Mouse (Mus musculus) hindbrain, embryonic 14.5 days (tissue): Measurements from ENCODE around the gene Galnt18. TPM values are rescaled to one million over a fixed set of nuclear protein-coding genes. Genes with fewer than 3 reads are reported as not detected.

Experiments used
- ATAC-seq: fragments of 200-750 bp; cut with Nextera tagmentation; 2 replicates; pipeline ENCODE4 v1.8.0; 2017; ENCODE audit warnings: moderate number of reproducible peaks, mild to moderate bottlenecking, moderate TSS enrichment, moderate library complexity; ENCODE audit not compliant: low FRiP score
- DNase-seq: peaks from one replicate; pipeline ENCODE4 v3.0.0-alpha.2; 2015; ENCODE audit warnings: low spot score
- H3K27ac ChIP-seq: fragments of 300-500 bp; sonication (generic); 2 replicates; pipeline ENCODE4 v1.5.1; 2014; ENCODE audit warnings: mild to moderate bottlenecking, moderate library complexity
- H3K27me3 ChIP-seq: fragments of 300-500 bp; sonication (generic); 2 replicates; pipeline ENCODE4 v1.6.1; 2014; ENCODE audit warnings: mild to moderate bottlenecking, low read length, mixed read lengths; ENCODE audit not compliant: control insufficient read depth, insufficient read depth
- H3K36me3 ChIP-seq: fragments of 300-500 bp; sonication (generic); replicated peaks from 2 replicates; pipeline ENCODE4 v1.6.1; 2014; ENCODE audit not compliant: control insufficient read depth, insufficient read depth
- H3K4me1 ChIP-seq: fragments of 300-500 bp; sonication (generic); replicated peaks from 2 replicates; pipeline ENCODE4 v1.6.1; 2014; ENCODE audit warnings: antibody characterized with exemption, low read length, mixed read lengths; ENCODE audit not compliant: control insufficient read depth, insufficient read depth
- H3K4me2 ChIP-seq: fragments of 300-500 bp; sonication (generic); replicated peaks from 2 replicates; pipeline ENCODE4 v1.6.1; 2014; ENCODE audit warnings: mild to moderate bottlenecking, moderate library complexity
- H3K4me3 ChIP-seq: fragments of 300-500 bp; sonication (generic); replicated peaks from 2 replicates; pipeline ENCODE4 v1.5.1; 2014; ENCODE audit warnings: mild to moderate bottlenecking, low read length
- H3K9ac ChIP-seq: fragments of 300-500 bp; sonication (generic); 2 replicates; pipeline ENCODE4 v1.6.1; 2014
- H3K9me3 ChIP-seq: fragments of 300-500 bp; sonication (generic); 2 replicates; pipeline ENCODE4 v1.6.1; 2016; ENCODE audit warnings: low read length; ENCODE audit not compliant: control insufficient read depth
- WGBS: fragments of 180-500 bp; shearing (Covaris S2); extraction: QIAGEN DNeasy Blood & Tissue Kit; methylation state at CpG from one replicate; pipeline ENCODE4 v1.1.7; 2014; 5-methylcytosine and 5-hydroxymethylcytosine counted together
- polyA plus RNA-seq: library from polyadenylated mRNA; unstranded; fragments of >200 nt; fragmentation: Nextera tagmentation; extraction: Ambion mirVana; gene quantifications from 2 replicates; pipeline ENCODE4 v1.2.1, GENCODE M21; 2014

Gene Galnt18
- polyA plus RNA-seq, 1 experiment from 2014 or later = 10.9 TPM

DNA sequence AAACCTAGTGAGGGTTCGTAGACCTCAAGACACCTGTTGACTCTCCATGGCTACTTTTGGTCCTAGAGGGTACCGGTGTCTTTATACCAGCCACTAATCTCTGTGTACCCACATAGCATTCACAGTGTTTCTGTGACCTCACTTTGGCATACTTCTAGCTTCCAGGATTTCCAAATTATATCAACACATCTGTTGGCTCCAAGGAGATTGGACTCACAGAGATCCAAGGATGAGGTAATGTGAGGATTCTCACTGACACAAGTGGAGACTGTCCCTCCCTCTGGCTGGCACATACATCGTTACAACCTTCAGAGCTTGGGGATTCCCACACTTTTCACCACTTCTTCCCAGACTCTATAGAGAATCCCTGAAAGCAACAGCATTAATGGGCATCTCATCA lies 173.7 kb downstream of the Galnt18 start:
- Histone ChIP-seq H3K27me3 (no peaks in the 10 kb centered on the region), H3K4me3 (no peak overlapping the region), H3K27ac (no peak overlapping the region), H3K4me2 (no peak overlapping the region), H3K9me3 (no peaks in the 10 kb centered on the region), H3K9ac (no peak overlapping the region), H3K36me3 (no peaks in the 10 kb centered on the region), H3K4me1 (no peaks in the 10 kb centered on the region; the same call in 1 of the 2 replicates)
- 88% methylated on average over 3 of the region's 3 CpGs for WGBS
- DNase-seq = no peak
- ATAC-seq = no peak

GRCm38 (mm10) chr7:111605663-111606062 lies 174.1 kb downstream of the Galnt18 start:
- Histone ChIP-seq H3K4me3 (no peak overlapping the region), H3K27me3 (no peaks in the 10 kb centered on the region), H3K36me3 (no peaks in the 10 kb centered on the region), H3K9me3 (no peaks in the 10 kb centered on the region), H3K27ac (no peak overlapping the region), H3K9ac (no peak overlapping the region), H3K4me1 (no peaks in the 10 kb centered on the region; the same call in 1 of the 2 replicates), H3K4me2 (no peak overlapping the region)
- no peak for DNase-seq
- no peak for ATAC-seq

GRCm38 (mm10) chr7:111604578-111605208 lies 175.1 kb downstream of the Galnt18 start:
- Histone ChIP-seq H3K4me3 (no peak overlapping the region), H3K27ac (no peak overlapping the region), H3K27me3 (no peaks in the 10 kb centered on the region), H3K36me3 (no peaks in the 10 kb centered on the region), H3K9me3 (no peaks in the 10 kb centered on the region), H3K9ac (no peak overlapping the region), H3K4me1 (no peaks in the 10 kb centered on the region; the same call in 1 of the 2 replicates), H3K4me2 (no peak overlapping the region)
- ATAC-seq = no peak
- WGBS = 94% methylated on average over 2 of the region's 2 CpGs
- DNase-seq = no peak

DNA sequence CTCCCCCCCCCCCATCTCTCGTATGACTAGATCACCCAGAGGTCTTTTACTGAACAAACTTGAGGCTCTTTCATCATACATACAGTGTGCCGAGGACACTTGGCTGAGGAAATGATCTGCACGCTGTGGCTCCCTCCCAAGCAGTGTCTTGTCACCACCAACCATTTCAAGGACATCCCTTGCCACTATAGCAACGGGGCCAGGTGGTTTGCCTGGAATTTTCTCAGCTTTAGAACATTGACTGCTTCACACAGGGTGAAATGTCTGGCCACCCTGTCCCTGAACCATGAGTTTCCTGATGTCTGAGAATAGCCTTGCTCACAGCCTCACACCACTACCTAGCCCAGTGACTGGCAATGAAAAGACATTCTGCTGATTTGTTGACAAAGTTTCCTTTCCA lies 176.6 kb downstream of the Galnt18 start:
- no peaks in the 10 kb centered on the region; the same call in 1 of the 2 replicates for H3K4me1 ChIP-seq
- DNase-seq = no peak
- H3K27ac ChIP-seq = no peak overlapping the region
- no peak overlapping the region for H3K4me2 ChIP-seq
- no peak overlapping the region for H3K9ac ChIP-seq
- H3K27me3 ChIP-seq = no peaks in the 10 kb centered on the region
- no peaks in the 10 kb centered on the region for H3K9me3 ChIP-seq
- no peak for ATAC-seq
- H3K4me3 ChIP-seq = no peak overlapping the region
- H3K36me3 ChIP-seq = no peaks in the 10 kb centered on the region
- 82% methylated on average over 4 of the region's 4 CpGs for WGBS

GRCm38 (mm10) chr7:111601339-111602067 lies 178.3 kb downstream of the Galnt18 start:
- Histone ChIP-seq H3K36me3 (no peaks in the 10 kb centered on the region), H3K9me3 (no peaks in the 10 kb centered on the region), H3K27ac (no peak overlapping the region), H3K4me1 (no peaks in the 10 kb centered on the region; the same call in 1 of the 2 replicates), H3K4me3 (no peak overlapping the region), H3K4me2 (no peak overlapping the region), H3K9ac (no peak overlapping the region), H3K27me3 (no peaks in the 10 kb centered on the region)
- ATAC-seq (no peak), DNase-seq (no peak)
- WGBS = 82% methylated on average over 4 of the region's 4 CpGs

GRCm38 (mm10) chr7:111600756-111601155 lies 179.0 kb downstream of the Galnt18 start:
- WGBS = 49% methylated on average over 6 of the region's 6 CpGs
- H3K9ac ChIP-seq = no peak overlapping the region
- H3K36me3 ChIP-seq = no peaks in the 10 kb centered on the region
- H3K4me1 ChIP-seq = no peaks in the 10 kb centered on the region; the same call in 1 of the 2 replicates
- H3K27me3 ChIP-seq = no peaks in the 10 kb centered on the region
- DNase-seq (no peak), ATAC-seq (peak; percentile 62)
- H3K27ac ChIP-seq = no peak overlapping the region
- no peaks in the 10 kb centered on the region for H3K9me3 ChIP-seq
- no peak overlapping the region for H3K4me3 ChIP-seq
- H3K4me2 ChIP-seq = no peak overlapping the region

- Histone ChIP-seq H3K4me1 (no peaks in the 10 kb centered on the region; the same call in 1 of the 2 replicates), H3K36me3 (no peaks in the 10 kb centered on the region), H3K4me2 (no peak overlapping the region), H3K9me3 (no peaks in the 10 kb centered on the region), H3K27me3 (no peaks in the 10 kb centered on the region), H3K27ac (no peak overlapping the region), H3K4me3 (no peak overlapping the region), H3K9ac (no peak overlapping the region)
- WGBS = 91% methylated on average over 6 of the region's 6 CpGs
- DNase-seq = no peak
- ATAC-seq = no peak
Measured at GRCm38 (mm10) chr7:111593680-111594079, 186.1 kb downstream of the Galnt18 start.

DNA sequence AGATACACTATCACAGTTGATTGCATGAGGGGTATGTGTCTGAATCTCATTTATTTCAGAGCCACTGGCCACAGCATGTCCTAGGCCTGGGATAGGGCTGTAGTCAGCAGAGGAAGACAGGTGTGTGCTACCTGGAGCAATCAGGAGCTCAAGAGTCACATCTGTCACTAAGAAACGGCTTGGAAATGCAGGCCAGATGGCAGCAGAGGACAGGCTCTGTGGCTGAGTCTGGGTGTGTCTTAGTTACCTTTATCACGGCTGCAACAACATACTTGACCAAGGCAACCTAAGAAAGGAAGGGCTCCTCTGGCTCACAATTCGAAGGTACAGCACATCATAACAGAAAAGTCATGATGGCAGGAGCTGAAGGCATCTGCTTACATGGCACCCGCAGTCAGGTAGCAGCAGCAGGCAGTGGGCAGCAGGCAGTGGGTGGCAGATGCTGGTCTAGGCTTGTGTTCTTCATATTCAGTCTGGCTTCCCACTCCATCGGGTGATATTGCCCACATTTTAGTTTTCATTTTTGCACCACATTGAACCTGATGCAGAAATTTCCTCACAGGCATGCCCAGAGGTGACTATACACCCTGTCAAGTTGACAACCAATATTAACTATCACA lies 190.2 kb downstream of the Galnt18 start:
- H3K4me3 ChIP-seq = no peak overlapping the region
- H3K36me3 ChIP-seq = no peaks in the 10 kb centered on the region
- no peaks in the 10 kb centered on the region for H3K9me3 ChIP-seq
- no peak overlapping the region for H3K4me2 ChIP-seq
- H3K27ac ChIP-seq = no peak overlapping the region
- DNase-seq (no peak), ATAC-seq (no peak)
- WGBS = 85% methylated on average over 5 of the region's 5 CpGs
- H3K27me3 ChIP-seq = no peaks in the 10 kb centered on the region
- H3K9ac ChIP-seq = no peak overlapping the region
- no peaks in the 10 kb centered on the region; the same call in 1 of the 2 replicates for H3K4me1 ChIP-seq

DNA sequence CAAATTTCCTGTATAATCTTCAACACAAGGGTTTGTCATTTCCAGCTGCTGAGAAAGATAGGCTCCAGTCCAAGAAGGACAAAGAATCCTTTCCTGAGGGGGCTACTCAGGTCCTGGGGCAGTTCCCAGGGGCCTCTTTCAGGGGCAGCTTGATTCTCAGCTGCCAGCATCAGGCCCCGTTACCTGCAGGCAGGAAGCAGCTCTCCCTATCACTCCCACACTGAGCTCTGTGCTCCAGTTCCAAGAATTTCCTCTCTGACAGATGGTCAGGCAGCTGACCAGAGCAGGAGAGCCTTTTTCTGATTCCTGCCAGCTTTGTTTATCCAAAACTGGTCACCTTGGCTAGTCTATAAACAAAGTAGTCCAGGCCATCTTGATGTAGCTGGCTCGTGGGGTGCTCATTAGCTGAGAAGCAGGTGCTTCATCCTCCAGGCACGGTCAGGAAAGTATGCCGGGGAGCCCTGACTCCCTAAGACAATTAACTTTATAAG lies 191.4 kb downstream of the Galnt18 start:
- Histone ChIP-seq H3K4me1 (no peaks in the 10 kb centered on the region), H3K9me3 (no peaks in the 10 kb centered on the region), H3K27me3 (no peaks in the 10 kb centered on the region), H3K27ac (no peak overlapping the region), H3K4me2 (no peak overlapping the region), H3K36me3 (no peaks in the 10 kb centered on the region), H3K4me3 (no peak overlapping the region), H3K9ac (no peak overlapping the region)
- ATAC-seq (no peak), DNase-seq (no peak)
- 66% methylated on average over 4 of the region's 4 CpGs for WGBS
